Mouse (Mus musculus) kidney, adult 11 months (tissue): Measurements from ENCODE around the gene Lamc3.
"Not testable (repeated sequence)": the region's sequence is repeated elsewhere in the genome, so short reads cannot be mapped to it uniquely, and the experiment has no call there.

Source experiments
- DNase-seq: peaks from one replicate; pipeline ENCODE4 v3.0.0; 2022

The Lamc3 gene

GRCm38 (mm10) chr2:31878610-31879009, 8.5 kb upstream of the Lamc3 start:
- no peak for DNase-seq

GRCm38 (mm10) chr2:31880868-31881267, 6.2 kb upstream of the Lamc3 start:
- DNase-seq, result no peak

- no peak for DNase-seq
Observed at GRCm38 (mm10) chr2:31883061-31883460, 4.0 kb upstream of the Lamc3 start.

- no peak for DNase-seq
Observed at GRCm38 (mm10) chr2:31884806-31885205, 2.3 kb upstream of the Lamc3 start.

GRCm38 (mm10) chr2:31888871-31889270, 1.8 kb downstream of the Lamc3 start:
- DNase-seq, result no peak

GRCm38 (mm10) chr2:31891219-31891618, 4.1 kb downstream of the Lamc3 start:
- peak; percentile 47 for DNase-seq

- no peak for DNase-seq
Observed at GRCm38 (mm10) chr2:31893110-31893669, 6.1 kb downstream of the Lamc3 start.

GRCm38 (mm10) chr2:31894221-31894870, 7.3 kb downstream of the Lamc3 start:
- DNase-seq, result no peak

GRCm38 (mm10) chr2:31900932-31901331, 13.8 kb downstream of the Lamc3 start:
- no peak for DNase-seq

- DNase-seq, result no peak
Observed at GRCm38 (mm10) chr2:31901659-31902362, 14.7 kb downstream of the Lamc3 start.

GRCm38 (mm10) chr2:31904089-31904488, 17.0 kb downstream of the Lamc3 start:
- DNase-seq, result no peak

GRCm38 (mm10) chr2:31904622-31905021, 17.5 kb downstream of the Lamc3 start:
- no peak for DNase-seq

GRCm38 (mm10) chr2:31905682-31906081, 18.6 kb downstream of the Lamc3 start:
- no peak for DNase-seq

- no peak for DNase-seq
Observed at GRCm38 (mm10) chr2:31906407-31906806, 19.3 kb downstream of the Lamc3 start.

GRCm38 (mm10) chr2:31912575-31912974, 25.5 kb downstream of the Lamc3 start:
- no peak for DNase-seq

- DNase-seq, result not testable (repeated sequence)
Observed at GRCm38 (mm10) chr2:31914213-31914612, 27.1 kb downstream of the Lamc3 start.

- DNase-seq, result peak; percentile 45
Observed at GRCm38 (mm10) chr2:31915112-31915511, 28.0 kb downstream of the Lamc3 start.

- peak; percentile 65 for DNase-seq
Observed at GRCm38 (mm10) chr2:31917636-31918035, 30.5 kb downstream of the Lamc3 start.

GRCm38 (mm10) chr2:31923645-31924044, 36.6 kb downstream of the Lamc3 start:
- no peak for DNase-seq

- DNase-seq, result peak; percentile 94
Observed at GRCm38 (mm10) chr2:31924811-31925210, 37.7 kb downstream of the Lamc3 start.

- DNase-seq, result peak; percentile 58
Observed at GRCm38 (mm10) chr2:31925936-31926335, 38.8 kb downstream of the Lamc3 start.

- no peak for DNase-seq
Observed at GRCm38 (mm10) chr2:31929664-31930063, 42.6 kb downstream of the Lamc3 start.

GRCm38 (mm10) chr2:31934551-31934950, 47.5 kb downstream of the Lamc3 start:
- DNase-seq, result no peak

GRCm38 (mm10) chr2:31935054-31935453, 48.0 kb downstream of the Lamc3 start:
- DNase-seq, result no peak
